Comparison of ENCODE assay signal across 12 mouse cellular contexts in genomic region chrX:11952193-11952592, GRCm38 (mm10).
DNase-seq lines count a peak whose midpoint lies in the region; ATAC-seq and TF ChIP-seq lines count a peak whose summit lies in the region.
"Had no signal": no experiment of that assay in that cellular context is flagged by ENCODE, and none has a peak within 500 bp of the region (broad histone marks: within the 10 kb centered on the region; RNA-seq: fewer than 3 reads in every experiment).

No protein-coding gene starts in this region.

- no peak overlapping the region for H3K4me3 ChIP-seq in lung, postnatal 0 days (ENCODE audit: low read depth, low read length)
- H3K4me3 ChIP-seq: limb, embryonic 10.5 days; neural tube, embryonic 15.5 days had no signal

- DNase-seq in gastrocnemius, postnatal 14 days, result peak; percentile 11
- DNase-seq in gastrocnemius, postnatal 4 days (ENCODE audit: low spot score in 2 of 2), result no peak
- no peak for DNase-seq in Patski (ENCODE audit: low read depth, low spot score)
- DNase-seq in heart, postnatal 10 days, result peak; percentile 25 to 57
- peak; percentile 73 for DNase-seq in lung, postnatal 0 days (ENCODE audit: low spot score)
- DNase-seq in testis, postnatal 10 days (ENCODE audit: low spot score), result no peak
- no peak for DNase-seq in urinary bladder, adult 2 months (ENCODE audit: low spot score)
- no peak for DNase-seq in spleen, postnatal 36 days (ENCODE audit: low spot score in 2 of 2)
- DNase-seq: cerebellum, adult 8-10 months had no signal

- H3K9ac ChIP-seq in lung, postnatal 0 days (replicated peaks; ENCODE audit: low read depth), result no peak overlapping the region
- H3K9ac ChIP-seq: neural tube, embryonic 15.5 days had no signal

- WGBS in lung, postnatal 0 days, result 21% methylated on average over 2 of the region's 2 CpGs

- H3K9me3 ChIP-seq in lung, postnatal 0 days (ENCODE audit: low read length), result no peaks in the 10 kb centered on the region
- H3K9me3 ChIP-seq: limb, embryonic 10.5 days; neural tube, embryonic 15.5 days had no signal

- peaks cover 10% of the 10 kb centered on the region for H3K27me3 ChIP-seq in Patski
- H3K27me3 ChIP-seq in lung, postnatal 0 days (replicated peaks; ENCODE audit: insufficient read depth, low read length), result no peaks in the 10 kb centered on the region

- H3K36me3 ChIP-seq in lung, postnatal 0 days (ENCODE audit: insufficient read depth, low read length), result no peaks in the 10 kb centered on the region
- H3K36me3 ChIP-seq: limb, embryonic 10.5 days; neural tube, embryonic 15.5 days had no signal

- intact Hi-C loops in gastrocnemius, postnatal 14 days (cut with DNase I; ENCODE audit: low total_unique reads), result no loop called here
- intact Hi-C loops in heart, postnatal 10 days (cut with DNase I), result no loop called here

- TF ChIP-seq CTCF in Patski (IDR thresholded peaks at IDR 0.05), result no peak
- no peak for TF ChIP-seq CTCF in lung, postnatal 0 days (IDR thresholded peaks at IDR 0.05)

- ATAC-seq in Patski, result peak; percentile 62
- peak; percentile 70 for ATAC-seq in lung, postnatal 0 days
- ATAC-seq: intestine, postnatal 0 days had no signal

- H3K4me1 ChIP-seq in lung, postnatal 0 days (ENCODE audit: insufficient read depth, low read depth, low read length), result no peaks in the 10 kb centered on the region
- H3K4me1 ChIP-seq: limb, embryonic 10.5 days; neural tube, embryonic 15.5 days had no signal

- no peak overlapping the region for H3K4me2 ChIP-seq in lung, postnatal 0 days (replicated peaks; ENCODE audit: low read depth, low read length)
- H3K4me2 ChIP-seq: neural tube, embryonic 15.5 days had no signal

- no peak for TF ChIP-seq EP300 in lung, postnatal 0 days (IDR thresholded peaks at IDR 0.05)

- in situ Hi-C loops in Patski (cut with MboI; ENCODE audit: low pct_unique_long_range_greater_than_20kb), result no loop called here

- no peak overlapping the region for H3K27ac ChIP-seq in lung, postnatal 0 days (ENCODE audit: low read length)
- H3K27ac ChIP-seq: limb, embryonic 10.5 days; neural tube, embryonic 15.5 days had no signal

- CTCF ChIA-PET in Patski (lab: Charles Lee), result no interaction called here

- POLR2A ChIA-PET in Patski (lab: Charles Lee), result interaction anchor here (0.6 kb wide), 1 partner anchor 9 kb away, joined by 3 read pairs; no protein-coding TSS in a partner anchor

Comparison
In these comparisons a context has a peak if more than half of its experiments do, and no peak if none do; other contexts are left out.
1. DNase-seq: peak in gastrocnemius, postnatal 14 days (single experiment), heart, postnatal 10 days (2 of 2) and lung, postnatal 0 days (single experiment); none in gastrocnemius, postnatal 4 days (0 of 2), Patski (single experiment), testis, postnatal 10 days (single experiment), urinary bladder, adult 2 months (single experiment) and spleen, postnatal 36 days (0 of 2).